Mouse (Mus musculus) intestine, embryonic 16.5 days (tissue): Measurements from ENCODE around the gene Zdhhc6. TPM values are rescaled to one million over a fixed set of nuclear protein-coding genes. Genes with fewer than 3 reads are reported as not detected.

Experiments used
- ATAC-seq: fragments of 200-750 bp; cut with Nextera tagmentation; 2 replicates; pipeline ENCODE4 v1.8.0; 2017; ENCODE audit warnings: moderate TSS enrichment, moderate library complexity
- H3K27ac ChIP-seq: fragments of 300-500 bp; sonication (generic); 2 replicates; pipeline ENCODE4 v1.5.1; 2014; ENCODE audit warnings: mild to moderate bottlenecking, low read length
- H3K27me3 ChIP-seq: fragments of 300-500 bp; sonication (generic); replicated peaks from 2 replicates; pipeline ENCODE4 v1.6.1; 2014; ENCODE audit warnings: low read length, control low read depth, mixed read lengths; ENCODE audit not compliant: control insufficient read depth, insufficient read depth
- H3K36me3 ChIP-seq: fragments of 300-500 bp; sonication (generic); 2 replicates; pipeline ENCODE4 v1.6.1; 2014; ENCODE audit warnings: low read length, control low read depth; ENCODE audit not compliant: control insufficient read depth, insufficient read depth
- H3K4me1 ChIP-seq: fragments of 300-500 bp; sonication (generic); 2 replicates; pipeline ENCODE4 v1.6.1; 2014; ENCODE audit warnings: low read length, control low read depth, mixed read lengths; ENCODE audit not compliant: control insufficient read depth, insufficient read depth
- H3K4me2 ChIP-seq: fragments of 300-500 bp; sonication (generic); 2 replicates; pipeline ENCODE4 v1.6.1; 2014; ENCODE audit warnings: low read depth, low read length, control low read depth
- H3K4me3 ChIP-seq: fragments of 300-500 bp; sonication (generic); 2 replicates; pipeline ENCODE4 v1.5.1; 2014; ENCODE audit warnings: mild to moderate bottlenecking, low read length
- H3K9ac ChIP-seq: fragments of 300-500 bp; sonication (generic); 2 replicates; pipeline ENCODE4 v1.6.1; 2014; ENCODE audit warnings: low read depth, low read length
- H3K9me3 ChIP-seq: fragments of 300-500 bp; sonication (generic); 2 replicates; pipeline ENCODE4 v1.6.1; 2016; ENCODE audit warnings: low read length, control low read depth; ENCODE audit not compliant: control insufficient read depth
- WGBS: fragments of 180-500 bp; shearing (Covaris S2); extraction: QIAGEN DNeasy Blood & Tissue Kit; methylation state at CpG from one replicate; pipeline ENCODE4 v1.1.7; 2014; 5-methylcytosine and 5-hydroxymethylcytosine counted together
- polyA plus RNA-seq: library from polyadenylated mRNA; unstranded; fragments of >200 nt; fragmentation: Nextera tagmentation; extraction: Ambion mirVana; gene quantifications from 2 replicates; pipeline ENCODE4 v1.2.1, GENCODE M21; 2015

Gene Zdhhc6
- polyA plus RNA-seq, 1 experiment from 2014 or later, result 101 TPM

DNA sequence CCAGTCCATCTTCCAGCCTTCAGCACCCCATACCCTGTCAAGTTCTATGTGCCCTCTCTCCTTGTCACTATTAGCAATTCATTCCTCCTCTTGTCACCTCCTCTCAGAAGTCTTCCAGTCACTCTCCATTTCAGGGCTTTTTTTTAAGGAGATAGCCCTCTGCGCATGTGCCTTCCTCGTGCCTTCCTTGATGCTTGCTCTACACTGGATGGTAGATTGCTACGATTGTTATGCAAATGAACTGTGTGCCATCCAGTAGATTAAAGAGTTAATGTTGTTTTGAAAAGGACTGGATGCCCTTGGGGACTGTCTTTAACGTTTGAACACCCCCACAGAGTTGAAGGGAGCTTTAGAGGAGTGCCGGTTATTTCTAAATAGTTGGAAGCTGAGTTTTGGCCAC is 89.2 kb downstream of the Zdhhc6 start:
- H3K4me1 ChIP-seq, result no peaks in the 10 kb centered on the region
- H3K36me3 ChIP-seq, result no peaks in the 10 kb centered on the region
- 0 out of 2 replicates have a peak, but pooled peaks cover 3% of the 10 kb centered on the region for H3K27me3 ChIP-seq
- no peak overlapping the region for H3K27ac ChIP-seq
- no peak overlapping the region for H3K4me3 ChIP-seq
- no peak overlapping the region for H3K4me2 ChIP-seq
- 74% methylated on average over 5 of the region's 5 CpGs for WGBS
- no peak overlapping the region for H3K9ac ChIP-seq
- no peak for ATAC-seq
- no peaks in the 10 kb centered on the region for H3K9me3 ChIP-seq

DNA sequence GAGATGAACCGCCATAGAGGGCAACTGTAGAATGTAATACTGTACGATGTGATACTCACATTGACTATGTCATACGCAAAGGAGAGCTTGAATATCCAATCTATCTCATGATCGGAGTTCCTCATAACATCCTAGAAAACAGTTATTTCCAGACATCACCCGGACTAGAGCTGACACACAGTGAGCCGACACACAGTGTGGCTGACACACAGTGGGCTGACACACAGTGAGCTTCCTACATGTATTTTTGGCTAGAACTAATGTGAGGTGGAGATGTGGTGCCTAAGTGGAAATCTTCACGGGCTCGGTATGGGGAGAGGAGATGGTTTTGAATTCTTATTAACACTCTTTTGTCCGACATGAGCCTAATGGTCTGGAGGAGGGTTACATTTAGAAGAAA is 93.6 kb downstream of the Zdhhc6 start:
- Histone ChIP-seq H3K9me3 (no peaks in the 10 kb centered on the region), H3K4me3 (no peak overlapping the region), H3K9ac (no peak overlapping the region), H3K4me1 (peaks cover 8% of the 10 kb centered on the region), H3K27ac (no peak overlapping the region), H3K4me2 (no peak overlapping the region), H3K27me3 (0 out of 2 replicates have a peak, but pooled peaks cover 3% of the 10 kb centered on the region), H3K36me3 (no peaks in the 10 kb centered on the region)
- WGBS, result 91% methylated on average over 9 of the region's 9 CpGs
- ATAC-seq, result no peak

Other genes with a start within 250 kb of the Zdhhc6 start
- 21.5 and 25.5 TPM in 2 replicates for gene Gpam, start 188.8 kb downstream of the Zdhhc6 start, polyA plus RNA-seq
- gene Tectb, start 135.3 kb downstream of the Zdhhc6 start, polyA plus RNA-seq, result 0.18 TPM in 1 of 2 replicates, not detected in the other
- 0.04 and 0.06 TPM in 2 replicates for gene Gucy2g, start 74.8 kb downstream of the Zdhhc6 start, polyA plus RNA-seq
- gene Acsl5, start 64.1 kb downstream of the Zdhhc6 start, polyA plus RNA-seq, result 589 and 886 TPM in 2 replicates
- 24.4 and 27.4 TPM in 2 replicates for gene Vti1a, start 263 bp upstream of the Zdhhc6 start, polyA plus RNA-seq